ENCODE assay signal across 8 mouse cellular contexts in the genomic region with DNA sequence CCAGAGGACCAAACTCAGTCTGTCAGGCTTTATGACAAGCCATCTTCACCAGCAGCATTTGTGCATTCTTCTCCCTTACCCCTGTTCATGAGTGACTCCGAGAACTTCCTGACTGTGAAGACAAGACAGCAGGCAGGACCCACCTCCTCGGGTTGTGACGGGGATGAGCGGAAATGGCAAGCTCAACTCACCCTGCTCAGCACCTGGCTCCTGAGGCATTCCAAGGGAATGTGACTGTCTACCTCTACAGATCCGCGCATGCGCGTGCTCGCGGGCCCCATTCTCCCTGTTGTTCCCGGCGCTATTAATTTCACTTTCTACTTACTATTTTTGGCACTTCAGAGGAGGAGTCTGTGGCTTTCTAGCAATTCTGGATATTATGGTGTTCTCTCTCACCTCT. TPM values are rescaled to one million over a fixed set of nuclear protein-coding genes. Genes with fewer than 3 reads are reported as not detected.
DNase-seq lines count a peak whose midpoint lies in the region; ATAC-seq and TF ChIP-seq lines count a peak whose summit lies in the region.
"Had no signal": no experiment of that assay in that cellular context is flagged by ENCODE, and none has a peak within 500 bp of the region (broad histone marks: within the 10 kb centered on the region; RNA-seq: fewer than 3 reads in every experiment).

No protein-coding gene starts in this region.

- CTCF ChIA-PET in Patski (lab: Charles Lee) = no interaction called here

- TF ChIP-seq CTCF in Patski (IDR thresholded peaks at IDR 0.05) = no peak

- DNase-seq in left cerebral cortex, adult 11 months (ENCODE audit: low spot score) = peak; percentile 43
- DNase-seq in left cerebral cortex, postnatal 4 days = no peak
- peak; percentile 46 for DNase-seq in Patski (ENCODE audit: low read depth, low spot score)
- DNase-seq in embryo, embryonic 10.5 days (ENCODE audit: low spot score) = no peak
- no peak for DNase-seq in spleen, postnatal 10 days (ENCODE audit: low spot score in 2 of 2)

- peak; percentile 60 for ATAC-seq in Patski
- ATAC-seq in common myeloid progenitor, adult 5-6 weeks (replicated peaks; ENCODE audit: low read depth, poor library complexity, severe bottlenecking) = 0 out of 2 replicates have a peak, but pooled peaks have one; percentile 33
- ATAC-seq in monocyte, adult 5-6 weeks (replicated peaks; ENCODE audit: insufficient number of reproducible peaks, low FRiP score, low TSS enrichment, poor library complexity, severe bottlenecking) = 0 out of 2 replicates have a peak, but pooled peaks have one; percentile 6
- ATAC-seq: midbrain, embryonic 16.5 days had no signal

- in situ Hi-C loops in Patski (cut with MboI; ENCODE audit: low pct_unique_long_range_greater_than_20kb) = no loop called here

- POLR2A ChIA-PET in Patski (lab: Charles Lee) = no interaction called here

- intact Hi-C loops in left cerebral cortex, postnatal 4 days (cut with DNase I) = no loop called here

- no peaks in the 10 kb centered on the region for H3K27me3 ChIP-seq in Patski

RNA-seq across cellular contexts. Expression of gene Zbtb9, which starts 27.0 kb away (rescaled TPM):
- 10 to 100 TPM; 17.0 to 18.1 TPM for total RNA-seq in left cerebral cortex, postnatal 4 days (2021)
- 7.1 TPM for polyA plus RNA-seq in Patski (2021)
- total RNA-seq in common myeloid progenitor, adult 5-6 weeks (2017) = 25.1 and 27.9 TPM in 2 replicates
- 23.5 to 34.2 TPM (median 32.3 TPM) in 3 replicates for total RNA-seq in monocyte, adult 5-6 weeks (2017)

RNA-seq across cellular contexts. Expression of gene Bak1, which starts 28.8 kb away (rescaled TPM):
- total RNA-seq in left cerebral cortex, postnatal 4 days (2021) = 10 to 100 TPM; 30.0 to 33.9 TPM
- polyA plus RNA-seq in Patski (2021) = 96.7 TPM
- total RNA-seq in common myeloid progenitor, adult 5-6 weeks (2017) = 43.9 and 53.3 TPM in 2 replicates
- 39.5 to 56.8 TPM (median 45.8 TPM) in 3 replicates for total RNA-seq in monocyte, adult 5-6 weeks (2017)

RNA-seq across cellular contexts. Expression of gene Itpr3, which starts 57.1 kb away (rescaled TPM):
- 1 to 10 TPM; 2.2 to 2.8 TPM for total RNA-seq in left cerebral cortex, postnatal 4 days (2021)
- 88.6 TPM for polyA plus RNA-seq in Patski (2021)
- total RNA-seq in common myeloid progenitor, adult 5-6 weeks (2017) = 6.9 and 13.2 TPM in 2 replicates
- 25.3 to 46.9 TPM (median 28.9 TPM) in 3 replicates for total RNA-seq in monocyte, adult 5-6 weeks (2017)

RNA-seq across cellular contexts. Expression of gene Syngap1, which starts 58.9 kb away (rescaled TPM):
- total RNA-seq in left cerebral cortex, postnatal 4 days (2021) = 100 to 1,000 TPM; 350 to 366 TPM
- polyA plus RNA-seq in Patski (2021) = 43.4 TPM
- total RNA-seq in common myeloid progenitor, adult 5-6 weeks (2017) = 9.1 and 14.7 TPM in 2 replicates
- 0.76 to 3.9 TPM (median 0.96 TPM) in 3 replicates for total RNA-seq in monocyte, adult 5-6 weeks (2017)

Comparison
In these comparisons a context has a peak if more than half of its experiments do, and no peak if none do; other contexts are left out.
1. DNase-seq: peak in left cerebral cortex, adult 11 months (single experiment) and Patski (single experiment); none in left cerebral cortex, postnatal 4 days (single experiment), embryo, embryonic 10.5 days (single experiment) and spleen, postnatal 10 days (0 of 2).
2. ATAC-seq: peak in every context shown above with its lines; median percentile 60 in Patski; 33 in common myeloid progenitor, adult 5-6 weeks; 6 in monocyte, adult 5-6 weeks.